Comparison of ENCODE assay signal across 13 mouse cellular contexts in the genomic region with DNA sequence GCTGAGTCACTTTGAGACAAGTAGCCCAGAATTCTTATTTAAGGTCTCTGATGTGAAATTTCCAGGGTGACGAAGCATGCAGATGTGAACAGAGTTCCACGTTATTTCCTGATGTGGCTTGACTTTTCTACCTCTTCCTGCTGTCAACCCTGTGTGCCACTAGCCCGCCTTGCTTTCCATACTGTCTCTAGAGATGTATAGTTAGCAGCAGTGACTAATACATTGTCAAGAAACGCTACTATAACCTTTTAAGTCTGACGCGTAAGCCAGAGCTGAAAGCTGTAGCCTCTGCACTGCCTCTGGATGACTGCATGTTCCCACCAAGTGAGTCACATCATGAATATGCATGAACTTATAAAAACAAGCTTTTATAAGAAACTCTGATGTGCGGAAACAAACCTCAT.
DNase-seq lines count a peak whose midpoint lies in the region; ATAC-seq and TF ChIP-seq lines count a peak whose summit lies in the region.
"Had no signal": no experiment of that assay in that cellular context is flagged by ENCODE, and none has a peak within 500 bp of the region (broad histone marks: within the 10 kb centered on the region; RNA-seq: fewer than 3 reads in every experiment).

No protein-coding gene starts in this region.

- no peaks in the 10 kb centered on the region for H3K36me3 ChIP-seq in forebrain, embryonic 14.5 days (ENCODE audit: control insufficient read depth, insufficient read depth, low read length)
- H3K36me3 ChIP-seq in forebrain, embryonic 10.5 days (replicated peaks): no peaks in the 10 kb centered on the region
- peaks cover 47% of the 10 kb centered on the region for H3K36me3 ChIP-seq in megakaryocyte, embryonic 14.5 days (replicated peaks; ENCODE audit: low read length)

- no peaks in the 10 kb centered on the region for H3K9me3 ChIP-seq in forebrain, embryonic 14.5 days (replicated peaks; ENCODE audit: control insufficient read depth, low read length)
- no peaks in the 10 kb centered on the region for H3K9me3 ChIP-seq in forebrain, embryonic 10.5 days
- no peaks in the 10 kb centered on the region for H3K9me3 ChIP-seq in megakaryocyte, embryonic 14.5 days

- no peak overlapping the region for H3K27ac ChIP-seq in forebrain, embryonic 14.5 days (ENCODE audit: low read depth, low read length)
- no peak overlapping the region for H3K27ac ChIP-seq in forebrain, embryonic 10.5 days
- H3K27ac ChIP-seq in embryonic fibroblast, embryonic 13.5 days (ENCODE audit: insufficient read depth, low read length): peak overlapping the region; percentile 63
- H3K27ac ChIP-seq in olfactory bulb, adult 2 months (ENCODE audit: insufficient read depth, low read depth, low read length): peak overlapping the region; percentile 84
- H3K27ac ChIP-seq: macrophage had no signal

- H3K4me3 ChIP-seq in forebrain, embryonic 14.5 days (ENCODE audit: low read depth, low read length): no peak overlapping the region
- H3K4me3 ChIP-seq in forebrain, embryonic 10.5 days: no peak overlapping the region
- H3K4me3 ChIP-seq in megakaryocyte, embryonic 14.5 days (replicated peaks): peak overlapping the region; percentile 14
- no peak overlapping the region for H3K4me3 ChIP-seq in embryonic fibroblast, embryonic 13.5 days (ENCODE audit: insufficient read depth, low read length)
- H3K4me3 ChIP-seq in olfactory bulb, adult 2 months (ENCODE audit: insufficient read depth, low read depth, low read length): no peak overlapping the region

- intact Hi-C loops in gastrocnemius, postnatal 14 days (cut with DNase I; ENCODE audit: low total_unique reads): no loop called here

- H3K4me2 ChIP-seq in forebrain, embryonic 14.5 days (ENCODE audit: low read length): no peak overlapping the region

- H3K27me3 ChIP-seq in forebrain, embryonic 14.5 days (replicated peaks; ENCODE audit: control insufficient read depth, insufficient read depth, low read length): no peaks in the 10 kb centered on the region
- no peaks in the 10 kb centered on the region for H3K27me3 ChIP-seq in forebrain, embryonic 10.5 days (ENCODE audit: poor library complexity, severe bottlenecking)
- no peaks in the 10 kb centered on the region for H3K27me3 ChIP-seq in megakaryocyte, embryonic 14.5 days (replicated peaks)

- no peak for TF ChIP-seq POLR2A in embryonic fibroblast, embryonic 13.5 days (IDR thresholded peaks at IDR 0.05; ENCODE audit: low read depth, low read length)
- no peak for TF ChIP-seq POLR2A in olfactory bulb, adult 2 months (IDR thresholded peaks at IDR 0.05; ENCODE audit: insufficient read depth, low read depth, low read length)

- no peak overlapping the region for H3K9ac ChIP-seq in forebrain, embryonic 14.5 days (ENCODE audit: low read length)

- peak; percentile 30 for DNase-seq in forebrain, embryonic 14.5 days (ENCODE audit: low spot score)
- no peak for DNase-seq in forebrain, embryonic 10.5 days (ENCODE audit: extremely low spot score, low spot score)
- DNase-seq in gastrocnemius, postnatal 14 days: no peak
- DNase-seq: adrenal gland, postnatal 10 days; kidney, postnatal 25 days; thymus, postnatal 14 days had no signal

- no peak for TF ChIP-seq CTCF in embryonic fibroblast, embryonic 13.5 days (IDR thresholded peaks at IDR 0.05; ENCODE audit: borderline replicate concordance, insufficient read depth, low read length)
- no peak for TF ChIP-seq CTCF in olfactory bulb, adult 2 months (IDR thresholded peaks at IDR 0.05; ENCODE audit: insufficient read depth, low read depth, low read length)

- WGBS in forebrain, embryonic 14.5 days: 54% methylated on average over 7 of the region's 7 CpGs
- 94% methylated on average over 7 of the region's 7 CpGs for WGBS in forebrain, embryonic 10.5 days
- WGBS in olfactory bulb, adult 2 months: 25% methylated on average over 7 of the region's 7 CpGs

- H3K4me1 ChIP-seq in forebrain, embryonic 14.5 days (ENCODE audit: control insufficient read depth, insufficient read depth, low read length): peaks cover 4% of the 10 kb centered on the region; the same call in 1 of the 2 replicates
- peaks cover 4% of the 10 kb centered on the region for H3K4me1 ChIP-seq in forebrain, embryonic 10.5 days
- peaks cover 65% of the 10 kb centered on the region for H3K4me1 ChIP-seq in megakaryocyte, embryonic 14.5 days
- peaks cover 15% of the 10 kb centered on the region for H3K4me1 ChIP-seq in embryonic fibroblast, embryonic 13.5 days (ENCODE audit: control insufficient read depth, insufficient read depth, low read length)
- H3K4me1 ChIP-seq in olfactory bulb, adult 2 months (ENCODE audit: control insufficient read depth, insufficient read depth, low read length): peaks cover 21% of the 10 kb centered on the region

- ATAC-seq in forebrain, embryonic 14.5 days: no peak
- no peak for ATAC-seq in megakaryocyte, adult 5-6 weeks (ENCODE audit: poor library complexity, severe bottlenecking)
- ATAC-seq in erythroid progenitor cell, adult 5-6 weeks (replicated peaks; ENCODE audit: low FRiP score, poor library complexity, severe bottlenecking): no peak
- ATAC-seq: hindbrain, embryonic 16.5 days had no signal

Comparison
In these comparisons a context has a peak if more than half of its experiments do, and no peak if none do; other contexts are left out.
1. H3K27ac ChIP-seq: peak in embryonic fibroblast, embryonic 13.5 days (single experiment) and olfactory bulb, adult 2 months (single experiment); none in forebrain, embryonic 14.5 days (single experiment) and forebrain, embryonic 10.5 days (single experiment).